Mouse (Mus musculus) adipocyte (in vitro differentiated cells): ENCODE results near the gene Fam206a.

Source experiments
- DNase-seq: peaks from one replicate; pipeline ENCODE4 v3.0.0-alpha.2; 2016; ENCODE audit warnings: low spot score

The Fam206a gene

DNA sequence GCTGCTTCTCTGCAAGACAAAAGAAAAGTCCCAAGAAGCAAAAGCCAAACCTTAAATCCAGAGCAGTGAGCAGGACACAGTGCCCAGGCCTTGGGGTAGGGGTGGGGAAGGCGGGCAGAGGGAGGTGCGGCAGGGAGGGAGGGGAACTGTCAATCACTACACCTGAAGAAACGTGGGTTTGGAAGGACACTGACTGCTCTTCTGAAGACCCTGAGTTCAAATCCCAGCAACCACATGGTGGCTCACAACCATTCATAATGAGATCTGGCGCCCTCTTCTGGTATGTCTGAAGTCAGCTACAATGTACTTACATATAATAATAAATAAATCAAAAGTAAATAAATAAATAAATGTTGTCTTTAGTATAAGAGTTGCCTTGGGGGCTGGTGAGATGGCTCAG lies 42.8 kb downstream of the Fam206a start:
- no peak for DNase-seq

DNA sequence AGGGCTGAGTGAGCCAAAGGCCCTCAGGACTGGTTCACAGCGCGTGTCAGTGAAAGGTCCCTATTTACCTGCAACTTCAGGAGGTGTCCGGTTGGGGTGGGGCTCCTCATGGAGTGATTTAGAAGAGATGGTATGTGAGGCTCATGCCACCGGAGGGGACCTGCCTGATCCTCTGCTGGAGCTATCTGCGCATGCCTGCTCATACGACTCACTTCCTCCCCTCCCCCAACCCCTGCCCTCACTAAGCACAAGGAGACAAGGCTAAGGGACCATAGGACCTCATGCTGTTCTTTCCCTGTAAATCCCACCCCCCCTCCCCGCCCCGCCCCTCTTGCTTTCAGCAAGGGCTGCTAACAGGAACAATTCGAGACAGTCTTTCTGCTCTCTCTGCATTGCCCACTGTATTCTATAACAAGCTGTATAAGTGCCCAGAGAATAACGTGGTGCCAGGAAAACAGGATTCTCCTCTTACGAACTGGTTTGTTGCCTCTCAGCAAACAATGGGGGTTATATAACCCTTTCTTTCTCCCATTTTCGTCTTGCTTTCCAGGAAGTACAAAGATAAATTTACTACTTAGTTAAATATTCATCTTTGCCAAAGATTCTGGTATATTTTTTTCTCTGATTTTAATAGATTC lies 43.9 kb downstream of the Fam206a start:
- DNase-seq: no peak

DNA sequence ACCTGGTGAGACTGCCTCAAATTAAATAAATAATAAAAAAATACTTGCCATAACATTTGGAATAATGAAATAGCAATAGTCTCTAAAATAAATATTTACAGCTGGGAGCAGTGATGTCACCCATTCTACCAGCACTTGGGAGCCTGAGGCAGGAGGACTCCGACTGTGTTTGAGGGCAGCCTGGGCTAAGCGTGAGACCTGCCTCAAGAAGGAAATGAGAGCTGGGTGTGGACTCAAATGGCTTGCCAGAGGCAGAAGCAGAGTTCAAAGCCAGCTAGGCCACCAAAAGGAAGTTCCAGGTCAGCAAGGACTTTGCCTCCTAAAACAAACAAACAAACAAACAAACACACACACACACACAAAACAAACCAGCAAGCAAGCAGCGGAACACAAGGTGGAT lies 45.3 kb downstream of the Fam206a start:
- no peak for DNase-seq

DNA sequence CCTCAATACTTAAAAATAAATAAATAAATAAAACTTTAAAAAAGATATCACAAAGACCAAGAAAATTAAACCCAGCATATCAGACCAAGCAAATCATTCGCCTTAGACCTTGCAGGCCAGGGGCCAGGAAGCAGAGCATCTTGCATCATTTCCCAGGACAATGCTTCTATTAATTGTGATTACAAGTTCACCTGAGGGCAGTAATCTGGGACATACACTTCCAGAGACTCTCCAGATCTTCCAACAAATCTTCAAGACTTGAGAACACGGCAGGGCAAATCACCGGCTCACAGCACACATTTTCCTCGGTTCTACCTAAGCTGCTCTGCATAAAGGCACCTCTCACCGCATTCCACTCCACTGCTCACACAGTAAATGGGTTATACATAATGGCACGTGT lies 45.9 kb downstream of the Fam206a start:
- DNase-seq: no peak

GRCm38 (mm10) chr4:56850724-56851123 lies 48.6 kb downstream of the Fam206a start:
- DNase-seq: no peak

- no peak for DNase-seq
These were observed 53.8 kb downstream of the Fam206a start for GRCm38 (mm10) chr4:56855935-56856334.

GRCm38 (mm10) chr4:56856371-56856949 lies 54.3 kb downstream of the Fam206a start:
- DNase-seq: no peak

- no peak for DNase-seq
These were observed 56.6 kb downstream of the Fam206a start for GRCm38 (mm10) chr4:56858733-56859132.
